Mouse (Mus musculus): ENCODE measurements at regions not wholly inside any gene's neighbourhood (a gene's known extent, or its start where the extent isn't known, plus 50 kb on each side); places are given as distances from the start of the nearest gene placed in this dataset.

DNA sequence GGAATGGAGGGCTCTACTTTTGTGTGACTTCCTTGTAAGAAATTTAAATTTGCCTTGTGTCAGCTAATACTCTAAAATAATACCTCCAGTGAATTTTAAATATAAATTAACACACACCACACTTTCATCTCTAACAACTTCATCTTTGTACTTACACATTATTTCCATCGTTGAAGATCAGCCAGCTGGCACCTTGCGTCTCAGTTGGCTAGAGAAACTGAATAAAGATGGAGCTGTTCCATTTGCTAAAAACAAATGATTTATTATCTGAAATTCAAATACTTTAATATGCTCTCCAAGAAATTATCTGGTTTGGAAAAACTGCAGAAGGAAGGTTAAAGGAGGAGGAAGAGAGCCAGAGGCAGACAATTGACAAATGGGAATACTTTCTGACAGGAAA lies 122.0 kb upstream of the Gm11096 start:
- H3K27ac ChIP-seq (ENCODE audit: control insufficient read depth, low read depth, low read length): no peak overlapping the region
- no peaks in the 10 kb centered on the region for H3K36me3 ChIP-seq (ENCODE audit: control insufficient read depth in 1 of 2, insufficient read depth in 2 of 2, low read length in 2 of 2)
- no peaks in the 10 kb centered on the region for H3K4me1 ChIP-seq (ENCODE audit: control insufficient read depth in 1 of 2, insufficient read depth in 2 of 2, low read length in 2 of 2)
- TF ChIP-seq MXI1 (IDR thresholded peaks at IDR 0.05; ENCODE audit: low read depth, low read length) (no peak), RCOR1 (IDR thresholded peaks at IDR 0.05; ENCODE audit: low read depth, low read length) (no peak), RAD21 (IDR thresholded peaks at IDR 0.05; ENCODE audit: low read depth, low read length) (no peak), BHLHE40 (IDR thresholded peaks at IDR 0.05; ENCODE audit: borderline replicate concordance, low read depth, low read length) (no peak), ELF1 (IDR thresholded peaks at IDR 0.05; ENCODE audit: low read depth, low read length) (no peak), CHD2 (IDR thresholded peaks at IDR 0.05; ENCODE audit: low read length) (no peak), E2F4 (IDR thresholded peaks at IDR 0.05; ENCODE audit: borderline replicate concordance, low read depth, low read length) (no peak)
- no peaks in the 10 kb centered on the region for H3K27me3 ChIP-seq (ENCODE audit: control insufficient read depth in 1 of 2, insufficient read depth in 2 of 2, low read length in 2 of 2)
- H3K4me3 ChIP-seq (ENCODE audit: control insufficient read depth in 1 of 2, insufficient read depth in 1 of 2, low read depth in 2 of 2, low read length in 2 of 2): no peak overlapping the region
- no peaks in the 10 kb centered on the region for H3K9me3 ChIP-seq (replicated peaks; ENCODE audit: insufficient read depth, low read length)
- H3K79me2 ChIP-seq (ENCODE audit: control insufficient read depth, insufficient read depth, low read length, poor library complexity): no peaks in the 10 kb centered on the region
- no peak overlapping the region for H3K9ac ChIP-seq (ENCODE audit: control insufficient read depth, low read depth, low read length, poor library complexity, severe bottlenecking)
- no peak for DNase-seq (ENCODE audit: low read depth, low spot score)

DNA sequence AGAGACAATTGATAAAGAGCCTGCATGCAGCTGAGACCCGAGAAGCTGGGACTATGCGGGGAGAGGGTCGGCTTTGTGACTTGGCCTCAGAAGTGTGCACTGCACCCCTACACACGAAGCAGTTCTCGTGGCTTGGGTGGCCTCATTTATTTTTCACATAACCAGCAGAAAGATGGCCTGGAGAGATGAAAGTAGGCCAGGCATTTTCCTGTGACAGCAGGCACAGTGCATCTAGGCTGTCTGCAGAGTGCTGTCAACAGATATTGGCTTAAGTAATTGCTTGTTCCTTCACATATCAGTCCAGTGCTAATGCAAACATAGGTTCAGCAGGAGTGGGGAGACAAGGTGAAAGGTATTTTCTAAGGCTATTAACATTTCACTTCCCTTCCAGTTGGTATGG lies 124.9 kb upstream of the Gm11096 start:
- no peak for TF ChIP-seq E2F4 (IDR thresholded peaks at IDR 0.05; ENCODE audit: borderline replicate concordance, low read depth, low read length)
- TF ChIP-seq UBTF (IDR thresholded peaks at IDR 0.05; ENCODE audit: borderline replicate concordance, insufficient read depth, low read depth, low read length): no peak
- TF ChIP-seq BHLHE40 (IDR thresholded peaks at IDR 0.05; ENCODE audit: borderline replicate concordance, low read depth, low read length): no peak
- no peak for TF ChIP-seq MYB (IDR thresholded peaks at IDR 0.05; ENCODE audit: low read depth, low read length)
- TF ChIP-seq USF1 (IDR thresholded peaks at IDR 0.05; ENCODE audit: low read depth, low read length): no peak
- no peak for TF ChIP-seq GABPA (IDR thresholded peaks at IDR 0.05; ENCODE audit: low read depth, low read length)
- no peak for TF ChIP-seq RAD21 (IDR thresholded peaks at IDR 0.05; ENCODE audit: low read depth, low read length)
- no peak for TF ChIP-seq USF2 (IDR thresholded peaks at IDR 0.05; ENCODE audit: borderline replicate concordance in 1 of 2, insufficient read depth in 1 of 2, low read depth in 1 of 2, low read length in 2 of 2)
- TF ChIP-seq NRF1 (IDR thresholded peaks at IDR 0.05; ENCODE audit: insufficient read depth, low read depth, low read length, poor library complexity, severe bottlenecking): no peak
- no peak for TF ChIP-seq MEF2A (IDR thresholded peaks at IDR 0.05; ENCODE audit: extremely low read depth, insufficient replicate concordance, low read depth, low read length, poor library complexity, severe bottlenecking)
- no peak for TF ChIP-seq SIN3A (IDR thresholded peaks at IDR 0.05; ENCODE audit: low read length)
- no peak for TF ChIP-seq POLR2AphosphoS2 (IDR thresholded peaks at IDR 0.05; ENCODE audit: low read length)
- no peak for TF ChIP-seq TCF12 (IDR thresholded peaks at IDR 0.05; ENCODE audit: low read depth, low read length)
- TF ChIP-seq CTCF (IDR thresholded peaks at IDR 0.05 in 2 of 3, conservative IDR thresholded peaks at IDR 0.05 in 1 of 3; ENCODE audit: control insufficient read depth in 1 of 3, insufficient read depth in 1 of 3, low read depth in 2 of 3, low read length in 3 of 3, poor library complexity in 1 of 3, severe bottlenecking in 1 of 3): no peak
- no peak for TF ChIP-seq POLR2A (IDR thresholded peaks at IDR 0.05; ENCODE audit: control insufficient read depth in 1 of 2, insufficient read depth in 1 of 2, low read depth in 1 of 2, low read length in 2 of 2, poor library complexity in 1 of 2)
- Histone ChIP-seq H3K4me3 (ENCODE audit: control insufficient read depth in 1 of 2, insufficient read depth in 1 of 2, low read depth in 2 of 2, low read length in 2 of 2) (no peak overlapping the region), H3K27me3 (ENCODE audit: control insufficient read depth in 1 of 2, insufficient read depth in 2 of 2, low read length in 2 of 2) (no peaks in the 10 kb centered on the region), H3K9ac (ENCODE audit: control insufficient read depth, low read depth, low read length, poor library complexity, severe bottlenecking) (no peak overlapping the region), H3K27ac (ENCODE audit: control insufficient read depth, low read depth, low read length) (no peak overlapping the region), H3K4me1 (ENCODE audit: control insufficient read depth in 1 of 2, insufficient read depth in 2 of 2, low read length in 2 of 2) (no peaks in the 10 kb centered on the region), H3K79me2 (ENCODE audit: control insufficient read depth, insufficient read depth, low read length, poor library complexity) (no peaks in the 10 kb centered on the region), H3K9me3 (replicated peaks; ENCODE audit: insufficient read depth, low read length) (no peaks in the 10 kb centered on the region), H3K36me3 (ENCODE audit: control insufficient read depth in 1 of 2, insufficient read depth in 2 of 2, low read length in 2 of 2) (no peaks in the 10 kb centered on the region)
- no peak for DNase-seq (ENCODE audit: low read depth, low spot score)
